8 mouse cellular contexts compared by ENCODE assay signal in genomic region chr14:60682361-60683023, GRCm38 (mm10). TPM values are rescaled to one million over a fixed set of nuclear protein-coding genes. Genes with fewer than 3 reads are reported as not detected.
DNase-seq lines count a peak whose midpoint lies in the region; ATAC-seq lines count a peak whose summit lies in the region.

No protein-coding gene starts in this region.

- DNase-seq in right cerebral cortex, postnatal 10 days (ENCODE audit: low spot score in 2 of 2), result peak; percentile 73 to 75
- no peak for DNase-seq in right cerebral cortex, adult 2 months (ENCODE audit: low spot score in 2 of 2)
- peak; percentile 79 for DNase-seq in cerebellum, adult 11-12 months
- DNase-seq in heart, adult 9 months (ENCODE audit: low spot score in 2 of 2), result peak; percentile 82 to 86
- peak; percentile 91 for DNase-seq in kidney, postnatal 10 days
- no peak for DNase-seq in thymus, postnatal 4 days

- peak; percentile 56 for ATAC-seq in neutrophil, adult 5-6 weeks (ENCODE audit: extremely low read depth, insufficient number of reproducible peaks, low FRiP score, poor library complexity, severe bottlenecking)
- ATAC-seq in activated CD4-positive, CD25-positive, alpha-beta regulatory T cell, adult 4 months, result no peak

RNA-seq across cellular contexts. Expression of gene Spata13, which starts 48.7 kb away (rescaled TPM):
- 133 and 137 TPM in 2 replicates for total RNA-seq in neutrophil, adult 5-6 weeks (2017)
- polyA plus RNA-seq in activated CD4-positive, CD25-positive, alpha-beta regulatory T cell, adult 4 months (2017; shearing (Covaris generic)), result 100 to 1,000 TPM in 1 of 2 experiments, 10 to 100 TPM in 1; 85.7 to 107 TPM

Comparison
In these comparisons a context has a peak if more than half of its experiments do, and no peak if none do; other contexts are left out.
1. DNase-seq: peak in right cerebral cortex, postnatal 10 days (2 of 2), cerebellum, adult 11-12 months (single experiment), heart, adult 9 months (2 of 2) and kidney, postnatal 10 days (single experiment); none in right cerebral cortex, adult 2 months (0 of 2) and thymus, postnatal 4 days (single experiment).